Mouse (Mus musculus): Measurements from ENCODE around the gene Loxl4.

Loxl4 gene

GRCm38 (mm10) chr19:42612654-42613053 lies at the start of gene Loxl4:
Gene Loxl4, minus strand, starts transcription at chr19:42612813.
- no peak for DNase-seq

- DNase-seq, result no peak
Measured at GRCm38 (mm10) chr19:42661430-42662164, 49.0 kb upstream of the Loxl4 start.

- no peak for DNase-seq
Measured at GRCm38 (mm10) chr19:42660244-42660565, 47.6 kb upstream of the Loxl4 start.

GRCm38 (mm10) chr19:42659354-42660243 lies 47.0 kb upstream of the Loxl4 start:
- DNase-seq, result peak in 1 of 2 experiments; percentile 6

- no peak for DNase-seq
Measured at GRCm38 (mm10) chr19:42658435-42659135, 46.0 kb upstream of the Loxl4 start.

- DNase-seq, result no peak
Measured at GRCm38 (mm10) chr19:42657769-42658168, 45.2 kb upstream of the Loxl4 start.

GRCm38 (mm10) chr19:42657306-42657705 lies 44.7 kb upstream of the Loxl4 start:
- no peak for DNase-seq

GRCm38 (mm10) chr19:42655006-42655405 lies 42.4 kb upstream of the Loxl4 start:
- DNase-seq, result no peak

- DNase-seq, result no peak
Measured at GRCm38 (mm10) chr19:42653091-42653490, 40.5 kb upstream of the Loxl4 start.

GRCm38 (mm10) chr19:42652425-42652824 lies 39.8 kb upstream of the Loxl4 start:
- no peak for DNase-seq

- no peak for DNase-seq
Measured at GRCm38 (mm10) chr19:42640211-42640610, 27.6 kb upstream of the Loxl4 start.

GRCm38 (mm10) chr19:42639544-42639943 lies 26.9 kb upstream of the Loxl4 start:
- no peak for DNase-seq

GRCm38 (mm10) chr19:42638604-42639481 lies 26.2 kb upstream of the Loxl4 start:
- no peak for DNase-seq

- DNase-seq, result no peak
Measured at GRCm38 (mm10) chr19:42636631-42637030, 24.0 kb upstream of the Loxl4 start.

- DNase-seq, result no peak
Measured at GRCm38 (mm10) chr19:42633650-42634049, 21.0 kb upstream of the Loxl4 start.

GRCm38 (mm10) chr19:42632301-42632700 lies 19.7 kb upstream of the Loxl4 start:
- no peak for DNase-seq

- no peak for DNase-seq
Measured at GRCm38 (mm10) chr19:42631541-42631961, 18.9 kb upstream of the Loxl4 start.

- DNase-seq, result no peak
Measured at GRCm38 (mm10) chr19:42628068-42628467, 15.5 kb upstream of the Loxl4 start.

- DNase-seq, result no peak
Measured at GRCm38 (mm10) chr19:42613647-42614225, 1.1 kb upstream of the Loxl4 start.

- DNase-seq, result no peak
Measured at GRCm38 (mm10) chr19:42613116-42613515, 503 bp upstream of the Loxl4 start.

- DNase-seq, result no peak
Measured at GRCm38 (mm10) chr19:42611746-42612145, 867 bp downstream of the Loxl4 start.

- DNase-seq, result no peak
Measured at GRCm38 (mm10) chr19:42609716-42610115, 2.9 kb downstream of the Loxl4 start.
